Mouse (Mus musculus): ENCODE data around the gene Rnf121. TPM values are rescaled to one million over a fixed set of nuclear protein-coding genes. Genes with fewer than 3 reads are reported as not detected.
A peak's percentile ranks its signal among the peaks of the same experiment; 100 is the strongest.

Gene Rnf121
- polyA plus RNA-seq, 1 experiment = 31.9 TPM

GRCm38 (mm10) chr7:102014995-102015394 is 50.3 kb downstream of the Rnf121 start:
- 86% methylated on average over 2 of the region's 2 CpGs for WGBS
- no peak for TF ChIP-seq POLR2A (IDR thresholded peaks at IDR 0.05; ENCODE audit: borderline replicate concordance, extremely low read depth, low read depth, low read length)
- no peak for TF ChIP-seq CTCF (IDR thresholded peaks at IDR 0.05; ENCODE audit: insufficient read depth, low read length)
- Histone ChIP-seq H3K4me1 (ENCODE audit: control insufficient read depth, insufficient read depth, low read length) (peaks cover 6% of the 10 kb centered on the region), H3K4me3 (replicated peaks; ENCODE audit: extremely low read depth, low read depth, low read length) (no peak overlapping the region)
- DNase-seq = no peak

GRCm38 (mm10) chr7:102013416-102013815 is 51.9 kb downstream of the Rnf121 start:
- no peak for TF ChIP-seq CTCF (IDR thresholded peaks at IDR 0.05; ENCODE audit: insufficient read depth, low read length)
- TF ChIP-seq POLR2A (IDR thresholded peaks at IDR 0.05; ENCODE audit: borderline replicate concordance, extremely low read depth, low read depth, low read length) = no peak
- H3K4me1 ChIP-seq (ENCODE audit: control insufficient read depth, insufficient read depth, low read length) = peaks cover 6% of the 10 kb centered on the region
- H3K4me3 ChIP-seq (replicated peaks; ENCODE audit: extremely low read depth, low read depth, low read length) = no peak overlapping the region
- 87% methylated on average over 8 of the region's 8 CpGs for WGBS
- no peak for DNase-seq

- H3K4me1 ChIP-seq (ENCODE audit: control insufficient read depth, insufficient read depth, low read length) = peaks cover 3% of the 10 kb centered on the region; the same call in 1 of the 2 replicates
- no peak overlapping the region for H3K4me3 ChIP-seq (replicated peaks; ENCODE audit: extremely low read depth, low read depth, low read length)
- DNase-seq = no peak
- TF ChIP-seq CTCF (IDR thresholded peaks at IDR 0.05; ENCODE audit: insufficient read depth, low read length) (no peak), POLR2A (IDR thresholded peaks at IDR 0.05; ENCODE audit: borderline replicate concordance, extremely low read depth, low read depth, low read length) (no peak)
- WGBS = 91% methylated on average over 9 of the region's 9 CpGs
Measured at GRCm38 (mm10) chr7:102011855-102012254, 53.4 kb downstream of the Rnf121 start.

- H3K4me3 ChIP-seq (replicated peaks; ENCODE audit: extremely low read depth, low read depth, low read length) = no peak overlapping the region
- TF ChIP-seq CTCF (IDR thresholded peaks at IDR 0.05; ENCODE audit: insufficient read depth, low read length) = no peak
- TF ChIP-seq POLR2A (IDR thresholded peaks at IDR 0.05; ENCODE audit: borderline replicate concordance, extremely low read depth, low read depth, low read length) = no peak
- no peak for DNase-seq
- H3K4me1 ChIP-seq (ENCODE audit: control insufficient read depth, insufficient read depth, low read length) = no peaks in the 10 kb centered on the region
- 81% methylated on average over 1 of the region's 1 CpGs for WGBS
Measured at GRCm38 (mm10) chr7:102006520-102006919, 58.7 kb downstream of the Rnf121 start.

- 77% methylated on average over 26 of the region's 26 CpGs for WGBS
- TF ChIP-seq CTCF (IDR thresholded peaks at IDR 0.05; ENCODE audit: insufficient read depth, low read length) = no peak
- no peak for TF ChIP-seq POLR2A (IDR thresholded peaks at IDR 0.05; ENCODE audit: borderline replicate concordance, extremely low read depth, low read depth, low read length)
- no peaks in the 10 kb centered on the region for H3K4me1 ChIP-seq (ENCODE audit: control insufficient read depth, insufficient read depth, low read length)
- no peak overlapping the region for H3K4me3 ChIP-seq (replicated peaks; ENCODE audit: extremely low read depth, low read depth, low read length)
- no peak for DNase-seq
Measured at GRCm38 (mm10) chr7:102000921-102001630, 64.2 kb downstream of the Rnf121 start.

- no peak for DNase-seq
- Histone ChIP-seq H3K4me3 (replicated peaks; ENCODE audit: extremely low read depth, low read depth, low read length) (no peak overlapping the region), H3K4me1 (ENCODE audit: control insufficient read depth, insufficient read depth, low read length) (no peaks in the 10 kb centered on the region)
- no peak for TF ChIP-seq POLR2A (IDR thresholded peaks at IDR 0.05; ENCODE audit: borderline replicate concordance, extremely low read depth, low read depth, low read length)
- TF ChIP-seq CTCF (IDR thresholded peaks at IDR 0.05; ENCODE audit: insufficient read depth, low read length) = no peak
- 79% methylated on average over 8 of the region's 8 CpGs for WGBS
Measured at GRCm38 (mm10) chr7:102000296-102000695, 65.0 kb downstream of the Rnf121 start.

- no peak for DNase-seq
- Histone ChIP-seq H3K4me3 (replicated peaks; ENCODE audit: extremely low read depth, low read depth, low read length) (no peak overlapping the region), H3K4me1 (ENCODE audit: control insufficient read depth, insufficient read depth, low read length) (no peaks in the 10 kb centered on the region)
- WGBS = 85% methylated on average over 15 of the region's 15 CpGs
- TF ChIP-seq POLR2A (IDR thresholded peaks at IDR 0.05; ENCODE audit: borderline replicate concordance, extremely low read depth, low read depth, low read length) = no peak
- no peak for TF ChIP-seq CTCF (IDR thresholded peaks at IDR 0.05; ENCODE audit: insufficient read depth, low read length)
Measured at GRCm38 (mm10) chr7:101999461-102000151, 65.7 kb downstream of the Rnf121 start.

GRCm38 (mm10) chr7:101998194-101998927 is 66.9 kb downstream of the Rnf121 start:
- no peak overlapping the region for H3K4me3 ChIP-seq (replicated peaks; ENCODE audit: extremely low read depth, low read depth, low read length)
- TF ChIP-seq POLR2A (IDR thresholded peaks at IDR 0.05; ENCODE audit: borderline replicate concordance, extremely low read depth, low read depth, low read length) = no peak
- peak; percentile 92 for TF ChIP-seq CTCF (IDR thresholded peaks at IDR 0.05; ENCODE audit: insufficient read depth, low read length)
- 48% methylated on average over 14 of the region's 14 CpGs for WGBS
- H3K4me1 ChIP-seq (ENCODE audit: control insufficient read depth, insufficient read depth, low read length) = no peaks in the 10 kb centered on the region
- DNase-seq = peak; percentile 81

GRCm38 (mm10) chr7:101994241-101994640 is 71.0 kb downstream of the Rnf121 start:
- TF ChIP-seq POLR2A (IDR thresholded peaks at IDR 0.05; ENCODE audit: borderline replicate concordance, extremely low read depth, low read depth, low read length) (no peak), CTCF (IDR thresholded peaks at IDR 0.05; ENCODE audit: insufficient read depth, low read length) (no peak)
- DNase-seq = no peak
- Histone ChIP-seq H3K4me1 (ENCODE audit: control insufficient read depth, insufficient read depth, low read length) (no peaks in the 10 kb centered on the region), H3K4me3 (replicated peaks; ENCODE audit: extremely low read depth, low read depth, low read length) (no peak overlapping the region)
- WGBS = 68% methylated on average over 3 of the region's 3 CpGs

All from lung, adult 2 months (tissue).